Mouse (Mus musculus) kidney, adult 2 months (tissue): Measurements from ENCODE around the gene Tbc1d20.

Source experiments
- CTCF ChIP-seq: fragments of 200-500 bp; conservative IDR thresholded peaks from 2 replicates; pipeline ENCODE4 v1.5.1; 2011; ENCODE audit warnings: low read depth, mild to moderate bottlenecking, control low read depth, low read length, moderate library complexity, mixed read lengths; ENCODE audit not compliant: insufficient read depth, insufficient read length
- POLR2A ChIP-seq: fragments of 200-500 bp; IDR thresholded peaks from one replicate; pipeline ENCODE4 v1.6.1; 2011; ENCODE audit warnings: low read depth, low read length, control low read depth

DNA sequence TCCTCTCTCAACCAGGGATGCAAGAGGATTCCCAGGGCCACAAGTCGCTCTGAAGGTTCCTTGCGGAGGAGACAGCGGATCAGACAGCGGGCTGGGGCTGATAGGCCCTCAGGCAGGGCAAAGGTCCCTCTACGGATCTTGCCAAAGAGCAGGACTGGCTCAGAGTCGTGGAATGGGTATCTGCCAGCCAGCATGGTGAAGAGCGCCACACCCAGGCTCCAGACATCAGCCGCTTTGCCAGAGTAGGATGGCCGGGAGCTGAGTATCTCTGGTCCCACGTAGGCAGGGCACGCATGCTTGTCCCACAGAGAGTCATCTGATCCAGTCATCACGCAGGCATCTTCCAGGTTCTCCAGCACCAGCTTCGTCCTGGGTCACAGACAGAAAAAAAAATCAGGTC lies 44.7 kb downstream of the Tbc1d20 start:
- TF ChIP-seq CTCF: no peak; the same call in 1 of the 2 replicates
- no peak for TF ChIP-seq POLR2A
